ENCODE assay signal across 23 mouse cellular contexts in the genomic region with DNA sequence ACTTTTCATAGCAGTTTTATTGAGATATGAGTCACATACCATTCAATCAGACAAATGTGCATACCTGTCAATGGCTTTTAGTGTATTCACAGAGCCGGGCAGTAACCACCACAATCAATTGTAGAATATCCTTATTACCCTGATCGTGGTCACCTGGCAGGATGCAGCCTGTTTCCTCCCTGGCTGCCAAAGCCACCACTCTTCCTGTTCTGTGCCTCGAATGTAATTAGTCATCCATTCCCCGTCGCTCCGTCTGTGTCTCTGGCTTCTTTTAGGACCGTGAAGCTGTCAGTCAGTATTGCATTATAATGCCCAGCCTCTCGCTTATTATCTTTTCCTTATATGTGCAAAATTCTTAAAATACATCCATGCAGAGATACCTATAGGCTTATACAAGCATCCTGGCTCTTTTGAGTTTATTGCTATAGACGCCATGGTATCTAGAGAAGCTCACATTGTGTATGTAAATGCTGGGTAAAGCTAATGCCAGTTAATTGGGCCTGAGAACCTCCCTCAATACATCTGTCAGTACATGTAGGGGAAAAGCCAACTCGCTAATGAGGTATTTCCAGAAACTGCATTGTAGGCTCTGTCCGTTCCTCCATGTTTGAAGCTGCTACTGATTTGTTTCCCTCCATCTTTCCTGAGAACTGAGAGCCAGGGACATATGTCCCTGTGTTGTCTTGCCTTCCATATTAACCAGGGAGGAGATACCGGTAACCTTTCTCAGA.
DNase-seq lines count a peak whose midpoint lies in the region; ATAC-seq and TF ChIP-seq lines count a peak whose summit lies in the region.
"Had no signal": no experiment of that assay in that cellular context is flagged by ENCODE, and none has a peak within 500 bp of the region (broad histone marks: within the 10 kb centered on the region; RNA-seq: fewer than 3 reads in every experiment).

No protein-coding gene starts in this region.

- no peak for ATAC-seq in forebrain, postnatal 0 days
- ATAC-seq in forebrain, embryonic 11.5 days (replicated peaks; ENCODE audit: low FRiP score): no peak; the same call in 1 of the 2 replicates
- ATAC-seq in megakaryocyte, adult 5-6 weeks (ENCODE audit: poor library complexity, severe bottlenecking): no peak
- peak; percentile 99 for ATAC-seq in hematopoietic stem cell, adult 5-6 weeks (replicated peaks in 1 of 2; ENCODE audit: insufficient read depth in 1 of 2, low FRiP score in 2 of 2, low TSS enrichment in 1 of 2, low read depth in 1 of 2, poor library complexity in 2 of 2, severe bottlenecking in 2 of 2)
- ATAC-seq in neural tube, embryonic 15.5 days (ENCODE audit: low FRiP score): no peak
- ATAC-seq: hindbrain, embryonic 16.5 days; intestine, embryonic 16.5 days; liver, embryonic 12.5 days; midbrain, embryonic 15.5 days; Patski had no signal

- no peaks in the 10 kb centered on the region for H3K27me3 ChIP-seq in forebrain, postnatal 0 days (ENCODE audit: insufficient read depth, low read length)
- H3K27me3 ChIP-seq in forebrain, embryonic 11.5 days (ENCODE audit: control insufficient read depth, insufficient read depth, low read length): no peaks in the 10 kb centered on the region
- H3K27me3 ChIP-seq in megakaryocyte, embryonic 14.5 days (replicated peaks): peaks cover 4% of the 10 kb centered on the region
- no peaks in the 10 kb centered on the region for H3K27me3 ChIP-seq in neural tube, embryonic 15.5 days (replicated peaks)
- H3K27me3 ChIP-seq: heart, embryonic 12.5 days; lung, embryonic 15.5 days; midbrain, embryonic 15.5 days; Patski; stomach, embryonic 15.5 days had no signal

- 31% methylated on average over 12 of the region's 12 CpGs for WGBS in forebrain, postnatal 0 days
- 51% methylated on average over 12 of the region's 12 CpGs for WGBS in forebrain, embryonic 11.5 days
- WGBS in neural tube, embryonic 15.5 days: 64% methylated on average over 12 of the region's 12 CpGs

- H3K36me3 ChIP-seq in forebrain, postnatal 0 days (ENCODE audit: insufficient read depth): no peaks in the 10 kb centered on the region
- no peaks in the 10 kb centered on the region for H3K36me3 ChIP-seq in forebrain, embryonic 11.5 days (ENCODE audit: control insufficient read depth, insufficient read depth, low read length)
- H3K36me3 ChIP-seq in megakaryocyte, embryonic 14.5 days (replicated peaks; ENCODE audit: low read length): no peaks in the 10 kb centered on the region
- no peaks in the 10 kb centered on the region for H3K36me3 ChIP-seq in neural tube, embryonic 15.5 days
- H3K36me3 ChIP-seq: embryonic facial prominence, embryonic 10.5 days; heart, embryonic 12.5 days; liver, embryonic 12.5 days; lung, embryonic 15.5 days; midbrain, embryonic 15.5 days had no signal

- peak; percentile 9 for DNase-seq in forebrain, postnatal 0 days
- no peak for DNase-seq in forebrain, embryonic 11.5 days (ENCODE audit: low spot score)
- no peak for DNase-seq in layer of hippocampus, postnatal 10 days (ENCODE audit: low spot score in 2 of 2)
- DNase-seq: adrenal gland, postnatal 25 days; cerebellum, adult 2 months; gastrocnemius, adult 2 months; heart, postnatal 36 days; right cerebral cortex, postnatal 25 days; thymus, adult 18-20 months had no signal

- H3K9me3 ChIP-seq in forebrain, postnatal 0 days (ENCODE audit: low read length): peaks cover 5% of the 10 kb centered on the region
- peaks cover 8% of the 10 kb centered on the region; the same call in 1 of the 2 replicates for H3K9me3 ChIP-seq in forebrain, embryonic 11.5 days (ENCODE audit: control insufficient read depth, low read length)
- H3K9me3 ChIP-seq in megakaryocyte, embryonic 14.5 days: peaks cover 18% of the 10 kb centered on the region
- 0 out of 2 replicates have a peak, but pooled peaks cover 4% of the 10 kb centered on the region for H3K9me3 ChIP-seq in neural tube, embryonic 15.5 days (replicated peaks)
- H3K9me3 ChIP-seq: liver, embryonic 12.5 days; lung, embryonic 15.5 days; stomach, embryonic 15.5 days had no signal

- no peak overlapping the region for H3K4me2 ChIP-seq in forebrain, postnatal 0 days (ENCODE audit: low read depth)
- H3K4me2 ChIP-seq in forebrain, embryonic 11.5 days (ENCODE audit: low read depth, low read length, severe bottlenecking): no peak overlapping the region
- no peak overlapping the region for H3K4me2 ChIP-seq in neural tube, embryonic 15.5 days
- H3K4me2 ChIP-seq: heart, embryonic 12.5 days; liver, embryonic 12.5 days; lung, embryonic 15.5 days; midbrain, embryonic 15.5 days; stomach, embryonic 15.5 days had no signal

- H3K27ac ChIP-seq in forebrain, postnatal 0 days (ENCODE audit: low read depth, low read length): no peak overlapping the region
- H3K27ac ChIP-seq in forebrain, embryonic 11.5 days (ENCODE audit: low read depth, low read length): no peak overlapping the region
- H3K27ac ChIP-seq in neural tube, embryonic 15.5 days (replicated peaks): no peak overlapping the region
- H3K27ac ChIP-seq: embryonic facial prominence, embryonic 10.5 days; gastrocnemius, adult 2 months; liver, embryonic 12.5 days; lung, embryonic 15.5 days; midbrain, embryonic 15.5 days; stomach, embryonic 15.5 days had no signal

- no peak overlapping the region for H3K4me3 ChIP-seq in forebrain, postnatal 0 days (ENCODE audit: low read depth, low read length)
- H3K4me3 ChIP-seq in forebrain, embryonic 11.5 days (ENCODE audit: low read depth, low read length): no peak overlapping the region
- peak overlapping the region; percentile 72 for H3K4me3 ChIP-seq in megakaryocyte, embryonic 14.5 days (replicated peaks)
- no peak overlapping the region for H3K4me3 ChIP-seq in neural tube, embryonic 15.5 days (replicated peaks)
- H3K4me3 ChIP-seq: embryonic facial prominence, embryonic 10.5 days; gastrocnemius, adult 2 months; heart, embryonic 12.5 days; liver, embryonic 12.5 days; lung, embryonic 15.5 days; midbrain, embryonic 15.5 days; myocyte; stomach, embryonic 15.5 days had no signal

- no peak for TF ChIP-seq CTCF in forebrain, postnatal 0 days (IDR thresholded peaks at IDR 0.05; ENCODE audit: low read depth)

- no peak overlapping the region for H3K9ac ChIP-seq in forebrain, postnatal 0 days
- no peak overlapping the region for H3K9ac ChIP-seq in forebrain, embryonic 11.5 days (ENCODE audit: low read length)
- no peak overlapping the region for H3K9ac ChIP-seq in neural tube, embryonic 15.5 days (replicated peaks)
- H3K9ac ChIP-seq: heart, embryonic 12.5 days; liver, embryonic 12.5 days; lung, embryonic 15.5 days; midbrain, embryonic 15.5 days; stomach, embryonic 15.5 days had no signal

- H3K4me1 ChIP-seq in forebrain, postnatal 0 days (ENCODE audit: insufficient read depth): no peaks in the 10 kb centered on the region
- H3K4me1 ChIP-seq in forebrain, embryonic 11.5 days (replicated peaks; ENCODE audit: control insufficient read depth, insufficient read depth, low read length): no peaks in the 10 kb centered on the region; the same call in 1 of the 2 replicates
- peaks cover 13% of the 10 kb centered on the region for H3K4me1 ChIP-seq in megakaryocyte, embryonic 14.5 days
- H3K4me1 ChIP-seq in neural tube, embryonic 15.5 days: 0 out of 2 replicates have a peak, but pooled peaks cover 9% of the 10 kb centered on the region
- H3K4me1 ChIP-seq: liver, embryonic 12.5 days; midbrain, embryonic 15.5 days; stomach, embryonic 15.5 days had no signal

Comparison
In these comparisons a context has a peak if more than half of its experiments do, and no peak if none do; other contexts are left out.
1. ATAC-seq: peak in hematopoietic stem cell, adult 5-6 weeks (2 of 2); none in forebrain, postnatal 0 days (single experiment), forebrain, embryonic 11.5 days (single experiment), megakaryocyte, adult 5-6 weeks (single experiment) and neural tube, embryonic 15.5 days (single experiment).